Mouse (Mus musculus): Measurements from ENCODE around the gene Elavl4. TPM values are rescaled to one million over a fixed set of nuclear protein-coding genes. Genes with fewer than 3 reads are reported as not detected.

The Elavl4 gene
- polyA plus RNA-seq, 2 experiments from 2014 or later, result 0.15 TPM; not detected in 1

GRCm38 (mm10) chr4:110157515-110158159, 194.1 kb downstream of the Elavl4 start:
- ATAC-seq, result no peak

GRCm38 (mm10) chr4:110155954-110156353, 195.8 kb downstream of the Elavl4 start:
- no peak for ATAC-seq

Other genes starting within 250 kb of the Elavl4 start
- not detected for gene Agbl4, start 45.8 kb upstream of the Elavl4 start, polyA plus RNA-seq (2017; shearing (Covaris generic))

Data from CD4-positive, CD25-positive, alpha-beta regulatory T cell, adult 4 months (primary cell).